Mouse (Mus musculus) heart, postnatal 0 days (tissue): ENCODE measurements around the gene Rimklb.

ENCODE experiments used
- CTCF ChIP-seq: IDR thresholded peaks from 2 replicates; pipeline ENCODE4 v1.5.1; 2016; ENCODE audit warnings: antibody characterized with exemption, control low read depth, low read depth
- EP300 ChIP-seq: IDR thresholded peaks from 2 replicates; pipeline ENCODE4 v1.6.1; 2016; ENCODE audit warnings: antibody characterized with exemption, low read depth

DNA sequence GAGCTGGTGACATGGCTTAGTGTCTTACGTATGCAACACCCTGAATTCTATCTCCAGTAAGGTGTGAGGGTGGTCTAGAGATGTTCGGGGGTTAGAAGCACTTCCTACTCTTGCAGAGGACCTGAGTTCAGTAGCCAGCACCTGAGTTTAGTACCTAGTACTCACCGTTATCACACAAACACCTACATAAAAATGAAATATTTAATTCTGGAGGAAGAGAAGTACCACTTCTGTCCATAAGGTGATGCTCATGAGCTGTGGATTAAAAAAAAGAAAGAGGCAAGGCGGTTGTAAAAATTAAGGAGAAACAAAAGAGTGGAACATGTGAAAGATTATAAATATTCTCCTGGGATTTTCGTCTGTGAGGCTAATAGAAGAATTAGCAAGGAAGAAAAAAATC lies 2.1 kb downstream of the Rimklb start:
- TF ChIP-seq CTCF (peak; percentile 77), EP300 (no peak)
